Mouse (Mus musculus): Measurements from ENCODE around the gene Mroh7.

The Mroh7 gene

DNA sequence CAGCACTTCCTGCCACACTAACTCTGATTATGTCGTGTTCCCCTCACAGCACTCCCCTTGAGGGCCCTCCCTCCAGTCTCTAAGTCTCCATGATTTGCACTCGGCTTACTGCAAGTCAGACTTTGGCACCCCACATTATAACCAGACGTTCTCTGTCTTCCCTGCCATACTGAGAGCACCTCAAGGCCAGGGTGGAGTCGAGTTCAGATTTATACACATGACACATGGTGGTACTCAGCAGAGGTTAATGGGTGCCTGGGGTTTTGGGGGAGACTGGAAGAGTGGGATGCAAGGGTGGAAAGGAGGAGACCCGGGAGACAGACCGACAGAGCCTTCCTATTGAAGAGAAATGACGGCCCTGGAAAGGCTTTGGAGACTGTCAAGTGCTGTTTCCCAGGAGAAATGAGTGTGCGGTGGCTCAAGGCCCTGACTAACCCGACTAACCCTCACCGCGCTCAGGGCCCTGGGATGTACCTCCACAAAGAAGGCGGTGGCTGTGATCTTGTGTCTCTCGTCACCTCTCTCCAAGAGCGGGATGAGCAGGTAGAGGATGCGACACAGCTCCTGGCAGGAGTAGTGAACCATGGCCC lies 36.8 kb downstream of the Mroh7 start:
- DNase-seq (ENCODE audit: low read depth): no peak

- no peak for DNase-seq (ENCODE audit: low read depth)
These were observed 42.0 kb downstream of the Mroh7 start for GRCm38 (mm10) chr4:106688636-106689296.

DNA sequence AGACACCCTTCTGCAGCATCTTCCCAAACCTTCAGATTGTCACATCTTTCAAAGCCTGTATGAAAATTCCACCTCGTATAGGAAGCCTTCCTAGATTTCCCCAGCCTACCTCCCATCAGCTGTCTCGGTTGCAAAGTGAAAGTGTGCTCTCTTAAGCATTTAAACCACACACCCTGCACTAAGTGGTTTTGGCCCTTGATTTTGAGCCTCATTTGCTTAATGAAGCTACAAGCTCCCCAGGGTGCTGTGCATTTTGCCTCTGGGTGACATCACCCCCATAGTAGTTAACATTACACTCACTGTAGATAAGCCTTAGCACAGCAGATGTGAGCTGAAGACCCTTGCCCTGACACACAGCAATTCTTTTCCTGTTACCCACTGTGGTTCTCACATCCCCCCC lies 49.8 kb downstream of the Mroh7 start:
- no peak for DNase-seq (ENCODE audit: low read depth)

- no peak for DNase-seq (ENCODE audit: low read depth)
These were observed 51.6 kb downstream of the Mroh7 start for GRCm38 (mm10) chr4:106679152-106679551.

DNA sequence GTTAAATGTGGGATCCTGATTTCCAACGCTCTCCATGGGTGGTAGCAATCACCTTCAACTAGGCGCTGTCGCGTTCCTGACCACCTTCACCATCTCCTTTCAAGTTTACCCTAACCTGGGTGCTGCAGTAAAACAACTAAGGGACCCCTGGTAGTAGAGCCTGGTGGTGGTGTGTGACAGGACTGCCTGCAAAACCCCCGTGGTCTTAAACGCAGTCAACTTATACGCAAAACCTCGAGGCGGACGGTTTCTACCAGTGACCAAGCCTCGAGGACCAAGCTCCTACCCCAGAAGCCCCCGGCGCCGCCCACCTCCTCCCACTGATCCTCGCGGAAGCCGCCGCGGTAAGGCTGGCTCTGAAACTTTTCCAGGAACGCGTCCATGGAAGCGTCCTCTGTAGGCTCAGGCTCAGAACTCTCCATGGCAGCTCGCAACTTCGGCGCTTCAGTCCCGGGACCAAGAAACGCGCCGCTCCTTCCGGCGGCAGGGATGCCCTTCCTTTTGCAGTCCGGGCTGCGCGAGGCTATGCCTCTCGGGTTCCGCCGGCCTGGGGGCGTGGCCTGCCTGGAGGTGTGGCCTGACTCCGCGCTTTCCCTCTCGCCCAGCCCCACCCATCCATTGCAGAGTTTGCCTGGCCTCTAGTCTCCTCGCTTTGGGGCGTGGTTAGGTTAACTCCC lies 52.1 kb downstream of the Mroh7 start, which contains the start of gene Ttc4:
Gene Ttc4, minus strand, starts transcription at position 503 of the 677 bp plus-strand sequence.
- DNase-seq (ENCODE audit: low read depth): peak; percentile 66

GRCm38 (mm10) chr4:106676749-106677148 lies 54.0 kb downstream of the Mroh7 start:
- no peak for DNase-seq (ENCODE audit: low read depth)

DNA sequence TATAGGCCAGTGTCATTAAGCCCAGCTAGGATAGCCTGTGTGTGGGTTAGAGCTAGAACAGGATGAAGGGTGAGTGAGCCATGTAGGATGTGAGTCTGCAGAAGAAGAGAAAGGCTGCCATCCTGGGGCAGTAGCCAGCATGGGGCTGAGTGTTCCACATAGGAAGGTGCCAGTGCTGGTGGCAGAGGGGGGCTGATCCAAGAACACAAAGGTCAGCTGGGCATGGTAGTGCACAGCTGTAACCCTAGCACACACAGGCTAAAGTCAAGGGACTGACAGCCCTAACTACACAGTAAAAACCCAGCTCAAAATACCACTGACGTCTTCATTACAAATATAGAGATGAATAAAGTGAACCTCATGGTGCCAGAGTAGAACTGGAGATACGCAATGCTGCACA lies 64.2 kb downstream of the Mroh7 start:
- DNase-seq (ENCODE audit: low read depth): no peak

DNA sequence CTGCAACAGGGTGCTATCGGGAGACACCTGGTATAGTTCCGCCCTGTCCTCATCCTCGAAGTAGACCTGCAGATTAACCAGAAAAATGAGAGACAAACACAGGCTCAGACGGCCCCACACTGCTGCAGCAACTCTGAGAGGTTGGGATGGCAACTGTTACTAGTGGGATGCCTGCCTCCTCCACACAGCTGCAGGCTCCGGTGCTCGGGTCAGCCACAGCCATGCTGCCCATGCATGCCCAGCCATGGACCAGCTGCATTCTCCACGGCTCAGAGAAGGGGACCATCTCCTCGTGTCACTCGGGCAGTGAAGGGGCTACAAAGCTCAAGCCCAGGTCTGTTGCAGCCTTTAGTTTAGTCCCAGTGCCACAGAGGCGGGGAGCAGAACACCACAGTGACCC lies 65.1 kb downstream of the Mroh7 start:
- DNase-seq (ENCODE audit: low read depth): no peak

GRCm38 (mm10) chr4:106665269-106665668 lies 65.5 kb downstream of the Mroh7 start:
- DNase-seq (ENCODE audit: low read depth): no peak

GRCm38 (mm10) chr4:106664697-106665096 lies 66.0 kb downstream of the Mroh7 start:
- no peak for DNase-seq (ENCODE audit: low read depth)

- DNase-seq (ENCODE audit: low read depth): no peak
These were observed 66.7 kb downstream of the Mroh7 start for GRCm38 (mm10) chr4:106663956-106664470.

GRCm38 (mm10) chr4:106655681-106656080 lies 75.0 kb downstream of the Mroh7 start:
- DNase-seq (ENCODE audit: low read depth): no peak

GRCm38 (mm10) chr4:106653051-106653450 lies 77.7 kb downstream of the Mroh7 start:
- DNase-seq (ENCODE audit: low read depth): no peak

- DNase-seq (ENCODE audit: low read depth): no peak
These were observed 78.2 kb downstream of the Mroh7 start for GRCm38 (mm10) chr4:106652546-106652945.

GRCm38 (mm10) chr4:106650833-106651527 lies 79.7 kb downstream of the Mroh7 start, which contains the start of gene Pars2:
Pars2 (plus strand) TSS chr4:106651069.
- DNase-seq (ENCODE audit: low read depth): peak; percentile 93

- DNase-seq (ENCODE audit: low read depth): no peak
These were observed 83.6 kb downstream of the Mroh7 start for GRCm38 (mm10) chr4:106647137-106647536.

DNA sequence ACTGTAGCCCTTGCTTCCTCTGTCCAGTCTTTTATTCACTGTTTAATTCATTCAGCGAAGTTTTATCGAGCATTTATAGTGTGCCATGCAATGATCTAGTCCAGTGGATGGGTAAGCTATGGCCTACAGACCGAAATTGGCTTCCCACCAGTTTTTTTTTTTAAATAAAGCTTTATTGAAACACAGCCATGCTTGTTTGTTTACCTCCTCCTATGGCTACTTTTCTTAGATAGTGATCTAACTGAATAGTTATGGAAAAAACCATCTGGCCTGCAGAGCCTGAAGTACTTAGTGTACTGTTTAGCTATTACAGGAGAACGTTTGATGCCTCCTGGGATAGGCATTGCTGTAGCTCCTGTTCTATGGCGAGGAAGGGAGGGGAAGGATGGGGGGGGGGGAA lies 84.9 kb downstream of the Mroh7 start:
- no peak for DNase-seq (ENCODE audit: low read depth)

- no peak for DNase-seq (ENCODE audit: low read depth)
These were observed 86.5 kb downstream of the Mroh7 start for GRCm38 (mm10) chr4:106644218-106644610.

DNA sequence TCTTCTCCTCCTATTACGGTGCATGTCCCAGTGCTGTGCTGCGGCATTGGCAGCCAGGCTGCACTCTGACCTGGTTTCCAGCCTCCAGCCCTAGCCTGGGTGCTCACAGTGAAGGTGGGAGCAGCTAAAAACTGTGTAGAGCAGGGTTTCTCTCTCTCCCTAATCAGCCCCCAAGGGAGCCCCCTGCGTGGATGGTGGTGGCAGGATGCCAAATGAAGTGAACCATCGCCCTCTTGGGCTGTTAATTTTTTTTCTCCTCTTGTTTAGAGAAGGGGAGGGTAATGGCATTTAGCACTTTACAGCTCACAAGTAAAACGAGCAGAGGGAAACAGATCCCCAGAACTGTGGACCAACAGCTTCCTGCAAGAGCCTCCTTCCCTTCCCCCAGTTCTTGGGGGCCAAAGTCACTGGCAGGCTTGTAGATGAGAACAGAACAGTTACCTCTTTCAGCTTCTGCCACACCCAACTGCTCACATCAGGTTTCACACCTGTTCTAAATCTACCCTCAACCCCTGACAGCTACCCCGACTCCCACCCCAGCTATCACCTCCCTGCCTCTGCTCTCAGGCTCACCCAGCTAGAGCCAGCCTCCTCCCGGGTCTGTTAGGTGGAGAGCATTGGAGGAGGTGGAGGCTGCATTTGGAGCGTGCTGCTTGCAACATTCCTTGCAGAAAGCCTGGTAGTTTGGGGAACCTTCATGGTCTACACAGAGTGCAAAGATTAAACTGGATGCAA lies 87.1 kb downstream of the Mroh7 start:
- DNase-seq (ENCODE audit: low read depth): no peak

- no peak for DNase-seq (ENCODE audit: low read depth)
These were observed 96.6 kb downstream of the Mroh7 start for GRCm38 (mm10) chr4:106634086-106634479.

- peak; percentile 14 for DNase-seq (ENCODE audit: low read depth)
These were observed 97.2 kb downstream of the Mroh7 start for GRCm38 (mm10) chr4:106633281-106634085.

Data from fibroblast of lung, adult 2 months (primary cell).